Mouse (Mus musculus) small intestine, adult 2 months (tissue): Measurements from ENCODE around the gene Nckipsd. TPM values are rescaled to one million over a fixed set of nuclear protein-coding genes. Genes with fewer than 3 reads are reported as not detected.

Experiments
- H3K27ac ChIP-seq: fragments of 200-500 bp; 2 replicates; pipeline ENCODE4 v1.5.1; 2012; ENCODE audit warnings: low read depth, low read length, control low read depth, inconsistent platforms; ENCODE audit not compliant: insufficient read depth
- H3K27me3 ChIP-seq: fragments of 200-500 bp; 2 replicates; pipeline ENCODE4 v1.6.1; 2012; ENCODE audit warnings: mild to moderate bottlenecking, moderate library complexity, low read length, inconsistent platforms; ENCODE audit not compliant: control insufficient read depth, insufficient read depth
- H3K36me3 ChIP-seq: fragments of 200-500 bp; 2 replicates; pipeline ENCODE4 v1.6.1; 2012; ENCODE audit warnings: mild to moderate bottlenecking, low read length, control low read depth, inconsistent platforms; ENCODE audit not compliant: control insufficient read depth, insufficient read depth
- H3K4me1 ChIP-seq: fragments of 200-500 bp; 2 replicates; pipeline ENCODE4 v1.6.1; 2012; ENCODE audit warnings: low read length, inconsistent platforms, mixed read lengths; ENCODE audit not compliant: control insufficient read depth, insufficient read depth, insufficient read length
- H3K4me3 ChIP-seq: fragments of 200-500 bp; 2 replicates; pipeline ENCODE4 v1.5.1; 2012; ENCODE audit warnings: low read depth, mild to moderate bottlenecking, control low read depth, inconsistent platforms, low read length, moderate library complexity
- CTCF ChIP-seq: fragments of 200-500 bp; IDR thresholded peaks from 2 replicates; pipeline ENCODE4 v1.5.1; 2012; ENCODE audit warnings: low read depth, mild to moderate bottlenecking, control low read depth, inconsistent platforms, low read length, moderate library complexity, mixed read lengths; ENCODE audit not compliant: insufficient replicate concordance, insufficient read length; ENCODE audit errors: extremely low read depth
- POLR2A ChIP-seq: fragments of 200-500 bp; IDR thresholded peaks from 2 replicates; pipeline ENCODE4 v1.6.1; 2012; ENCODE audit warnings: low read depth, mild to moderate bottlenecking, control low read depth, inconsistent platforms, low read length, moderate library complexity
- WGBS: fragments of 180-500 bp; shearing (Covaris S2); methylation state at CpG from one replicate; pipeline ENCODE4 v1.1.7; 2018; 5-methylcytosine and 5-hydroxymethylcytosine counted together
- polyA plus RNA-seq: library from polyadenylated mRNA; depleted of rRNA; stranded (reverse); fragments of >200 nt; gene quantifications from 2 replicates; pipeline ENCODE4 v1.2.3, GENCODE M21; 2012

Gene Nckipsd
- polyA plus RNA-seq, 1 experiment = 13.5 TPM

GRCm38 (mm10) chr9:108825820-108826699 lies 17.9 kb downstream of the Nckipsd start, which contains the start of gene Celsr3:
Celsr3 (plus strand) TSS chr9:108826320.
- Histone ChIP-seq H3K4me3 (peak within 1 kb of the TSS; percentile 51), H3K4me1 (peaks cover 9% of the 10 kb centered on the region), H3K27me3 (peaks cover 37% of the 10 kb centered on the region), H3K27ac (no peak within 1 kb of the TSS), H3K36me3 (no peaks in the 10 kb centered on the region)
- TF ChIP-seq CTCF = no peak
- TF ChIP-seq POLR2A = no peak
- 4% methylated on average over 64 of the region's 70 CpGs for WGBS

GRCm38 (mm10) chr9:108826700-108827340 lies 18.7 kb downstream of the Nckipsd start:
- Histone ChIP-seq H3K4me1 (peaks cover 15% of the 10 kb centered on the region), H3K4me3 (peak overlapping the region; percentile 51), H3K27ac (no peak overlapping the region), H3K27me3 (peaks cover 37% of the 10 kb centered on the region), H3K36me3 (no peaks in the 10 kb centered on the region)
- WGBS = 2% methylated on average over 39 of the region's 39 CpGs
- no peak for TF ChIP-seq CTCF
- TF ChIP-seq POLR2A = no peak

- 6% methylated on average over 34 of the region's 34 CpGs for WGBS
- peaks cover 37% of the 10 kb centered on the region for H3K27me3 ChIP-seq
- no peaks in the 10 kb centered on the region for H3K36me3 ChIP-seq
- TF ChIP-seq POLR2A = no peak
- H3K4me1 ChIP-seq = peaks cover 19% of the 10 kb centered on the region
- H3K4me3 ChIP-seq = peak overlapping the region; percentile 51
- H3K27ac ChIP-seq = no peak overlapping the region
Measured at GRCm38 (mm10) chr9:108827454-108827853, 19.3 kb downstream of the Nckipsd start.

- no peak for TF ChIP-seq POLR2A
- TF ChIP-seq CTCF = no peak
- 47% methylated on average over 18 of the region's 18 CpGs for WGBS
- H3K36me3 ChIP-seq = no peaks in the 10 kb centered on the region
- no peak overlapping the region for H3K4me3 ChIP-seq
- H3K4me1 ChIP-seq = peaks cover 23% of the 10 kb centered on the region
- H3K27me3 ChIP-seq = peaks cover 37% of the 10 kb centered on the region
- H3K27ac ChIP-seq = no peak overlapping the region
Measured at GRCm38 (mm10) chr9:108827906-108828305, 19.7 kb downstream of the Nckipsd start.

GRCm38 (mm10) chr9:108831637-108832036 lies 23.5 kb downstream of the Nckipsd start:
- WGBS = 4% methylated on average over 23 of the region's 23 CpGs
- H3K4me1 ChIP-seq = peaks cover 23% of the 10 kb centered on the region
- no peak overlapping the region for H3K27ac ChIP-seq
- H3K4me3 ChIP-seq = peak overlapping the region; percentile 63
- peaks cover 14% of the 10 kb centered on the region for H3K27me3 ChIP-seq
- no peak for TF ChIP-seq POLR2A
- TF ChIP-seq CTCF = no peak
- H3K36me3 ChIP-seq = no peaks in the 10 kb centered on the region

GRCm38 (mm10) chr9:108832390-108833108 lies 24.4 kb downstream of the Nckipsd start:
- peak overlapping the region; percentile 63 for H3K4me3 ChIP-seq
- peaks cover 11% of the 10 kb centered on the region for H3K27me3 ChIP-seq
- no peak for TF ChIP-seq POLR2A
- 0 out of 2 replicates have a peak, but pooled peaks have one; percentile 3 for TF ChIP-seq CTCF
- 2% methylated on average over 46 of the region's 46 CpGs for WGBS
- peaks cover 17% of the 10 kb centered on the region for H3K4me1 ChIP-seq
- no peaks in the 10 kb centered on the region for H3K36me3 ChIP-seq
- no peak overlapping the region for H3K27ac ChIP-seq
